Mouse (Mus musculus) liver, embryonic 18 days (tissue): ENCODE results near the gene Gm20918. TPM values are rescaled to one million over a fixed set of nuclear protein-coding genes. Genes with fewer than 3 reads are reported as not detected.

Experiments used
- polyA plus RNA-seq: library from polyadenylated mRNA; depleted of rRNA; stranded (reverse); fragments of >200 nt; gene quantifications from 2 replicates; pipeline ENCODE4 v1.2.3, GENCODE M21; 2012; rRNA removed

Gene Gm20918
- not detected in 2 replicates for polyA plus RNA-seq

DNA sequence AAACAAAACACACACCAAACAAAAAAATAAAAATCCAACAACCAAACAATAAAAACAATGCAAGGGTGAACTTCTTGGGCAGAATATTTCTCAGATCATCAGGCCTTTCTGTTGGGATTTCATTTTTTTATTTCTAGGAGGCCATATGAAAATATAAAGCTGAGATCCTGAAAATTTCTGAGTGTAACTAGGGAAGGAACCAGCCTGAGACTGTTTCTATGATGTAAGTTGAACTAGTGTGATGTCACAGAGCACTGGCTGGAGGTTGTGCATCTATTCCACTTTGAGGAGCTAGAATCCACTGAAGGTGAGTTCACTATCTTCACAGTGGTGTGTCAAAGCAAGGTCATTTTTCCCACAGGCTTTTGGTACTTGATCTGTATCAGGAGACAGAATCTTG is at the start of gene Gm20918:
Gm20918 (plus strand) TSS at position 301 of the 400 bp plus-strand sequence.

Other genes with a start within 250 kb of the Gm20918 start
- not detected in 2 replicates for gene Gm21820, start 205.5 kb downstream of the Gm20918 start, polyA plus RNA-seq